Mouse (Mus musculus) gonadal fat pad, adult 2 months (tissue): ENCODE data around the gene Syngap1. TPM values are rescaled to one million over a fixed set of nuclear protein-coding genes. Genes with fewer than 3 reads are reported as not detected.
"Not testable (repeated sequence)": the region's sequence is repeated elsewhere in the genome, so short reads cannot be mapped to it uniquely, and the experiment has no call there.

Source experiments
- DNase-seq: peaks from one replicate; pipeline ENCODE4 v3.0.0-alpha.2; 2012; ENCODE audit warnings: low read depth
- polyA plus RNA-seq: library from polyadenylated mRNA; depleted of rRNA; stranded (reverse); fragments of >200 nt; gene quantifications from 2 replicates; pipeline ENCODE4 v1.2.3, GENCODE M21; 2012

Gene Syngap1
- polyA plus RNA-seq, 1 experiment: 13.2 TPM

GRCm38 (mm10) chr17:26956309-26956708 is 15.3 kb downstream of the Syngap1 start:
- no peak for DNase-seq

- DNase-seq: no peak
Measured at GRCm38 (mm10) chr17:26956895-26957294, 15.8 kb downstream of the Syngap1 start.

GRCm38 (mm10) chr17:26957872-26958271 is 16.8 kb downstream of the Syngap1 start:
- no peak for DNase-seq

- no peak for DNase-seq
Measured at GRCm38 (mm10) chr17:26958880-26959279, 17.8 kb downstream of the Syngap1 start.

- no peak for DNase-seq
Measured at GRCm38 (mm10) chr17:26959815-26960214, 18.8 kb downstream of the Syngap1 start.

GRCm38 (mm10) chr17:26961572-26962240 is 20.7 kb downstream of the Syngap1 start:
- DNase-seq: no peak

GRCm38 (mm10) chr17:26966993-26967392 is 25.9 kb downstream of the Syngap1 start:
- DNase-seq: no peak

GRCm38 (mm10) chr17:26967477-26967876 is 26.4 kb downstream of the Syngap1 start:
- DNase-seq: no peak

- DNase-seq: no peak
Measured at GRCm38 (mm10) chr17:26968200-26968611, 27.2 kb downstream of the Syngap1 start.

GRCm38 (mm10) chr17:26969257-26969656 is 28.2 kb downstream of the Syngap1 start:
- DNase-seq: no peak

- DNase-seq: no peak
Measured at GRCm38 (mm10) chr17:26970221-26970620, 29.2 kb downstream of the Syngap1 start.

GRCm38 (mm10) chr17:26971247-26971905 is 30.3 kb downstream of the Syngap1 start:
- no peak for DNase-seq

GRCm38 (mm10) chr17:26972107-26972506 is 31.1 kb downstream of the Syngap1 start:
- DNase-seq: no peak

- peak; percentile 47 for DNase-seq
Measured at GRCm38 (mm10) chr17:26972703-26973574, 31.9 kb downstream of the Syngap1 start, which contains the start of gene Zbtb9. Gene Zbtb9, plus strand, starts transcription at chr17:26973167.

GRCm38 (mm10) chr17:26974547-26974946 is 33.5 kb downstream of the Syngap1 start:
- DNase-seq: no peak

GRCm38 (mm10) chr17:26975415-26975814 is 34.4 kb downstream of the Syngap1 start:
- DNase-seq: no peak

GRCm38 (mm10) chr17:26977354-26977753 is 36.3 kb downstream of the Syngap1 start:
- DNase-seq: not testable (repeated sequence)

GRCm38 (mm10) chr17:26979426-26979825 is 38.4 kb downstream of the Syngap1 start:
- DNase-seq: no peak

- no peak for DNase-seq
Measured at GRCm38 (mm10) chr17:26981050-26981449, 40.0 kb downstream of the Syngap1 start.

- no peak for DNase-seq
Measured at GRCm38 (mm10) chr17:26983382-26983781, 42.3 kb downstream of the Syngap1 start.

- no peak for DNase-seq
Measured at GRCm38 (mm10) chr17:26985503-26986179, 44.6 kb downstream of the Syngap1 start.

GRCm38 (mm10) chr17:26990521-26990920 is 49.5 kb downstream of the Syngap1 start:
- DNase-seq: no peak
